Mouse (Mus musculus) layer of hippocampus, adult 2 months (tissue): ENCODE results near the gene Vmn2r118. TPM values are rescaled to one million over a fixed set of nuclear protein-coding genes. Genes with fewer than 3 reads are reported as not detected.

Experiments
- DNase-seq, 2 experiments: peaks; one replicate each; pipeline ENCODE4 v3.0.0; 2022; ENCODE audit warnings: low spot score in 2 of 2
- H3K27ac ChIP-seq: fragments of 200-600 bp; 2 replicates; pipeline ENCODE4 v1.8.1; 2022
- H3K4me3 ChIP-seq: fragments of 200-600 bp; 2 replicates; pipeline ENCODE4 v1.8.1; 2022; ENCODE audit warnings: mild to moderate bottlenecking
- CTCF ChIP-seq: fragments of 200-600 bp; conservative IDR thresholded peaks from 2 replicates; pipeline ENCODE4 v1.8.1; 2022; ENCODE audit warnings: antibody characterized with exemption, mild to moderate bottlenecking, moderate library complexity
- long read RNA-seq, 2 experiments: library from polyadenylated mRNA; stranded (forward); transcript quantifications; one replicate each; pipeline ENCODE4 v2.0.0; 2021; ENCODE audit warnings: borderline mapping rate in 2 of 2
- total RNA-seq, 2 experiments: library from RNA; stranded (reverse); gene quantifications; 2 replicates each; pipeline ENCODE4 v1.2.3; 2021

Vmn2r118 gene
- not detected for total RNA-seq
- long read RNA-seq, experiment 1 = 0 reads
- long read RNA-seq, experiment 2 = 0 reads

- H3K4me3 ChIP-seq = no peak within 1 kb of the TSS
- TF ChIP-seq CTCF = no peak
- DNase-seq = no peak
- no peak within 1 kb of the TSS for H3K27ac ChIP-seq
Measured at GRCm38 (mm10) chr17:55625092-55625491, at the start of gene Vmn2r118. Gene Vmn2r118 (minus strand): TSS chr17:55625192.

- TF ChIP-seq CTCF = no peak
- DNase-seq = no peak
- Histone ChIP-seq H3K27ac (no peak overlapping the region), H3K4me3 (no peak overlapping the region)
Measured at GRCm38 (mm10) chr17:55661099-55661498, 36.1 kb upstream of the Vmn2r118 start.

- no peak for TF ChIP-seq CTCF
- no peak for DNase-seq
- Histone ChIP-seq H3K4me3 (no peak overlapping the region), H3K27ac (no peak overlapping the region)
Measured at GRCm38 (mm10) chr17:55590838-55591237, 34.2 kb downstream of the Vmn2r118 start.

DNA sequence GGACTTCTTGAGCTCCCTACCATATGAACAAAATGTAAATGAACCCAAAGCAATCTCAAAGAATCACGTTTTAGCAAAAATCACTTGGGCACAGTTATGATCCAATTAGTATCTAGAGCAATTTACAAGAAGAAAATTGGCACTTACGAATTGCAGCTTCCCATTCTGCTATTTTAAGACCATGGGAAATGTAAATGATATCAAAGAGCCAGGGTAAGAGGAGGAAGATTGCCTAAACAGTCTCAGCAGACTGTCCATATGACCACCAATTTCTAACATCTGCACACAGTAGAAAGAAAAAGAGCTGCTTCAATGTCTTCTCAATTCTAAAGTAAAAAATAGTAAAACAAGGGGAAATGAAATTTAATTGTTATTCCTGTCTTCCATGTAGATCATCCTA, 63.2 kb downstream of the Vmn2r118 start:
- no peak overlapping the region for H3K27ac ChIP-seq
- TF ChIP-seq CTCF = no peak
- DNase-seq = no peak

DNA sequence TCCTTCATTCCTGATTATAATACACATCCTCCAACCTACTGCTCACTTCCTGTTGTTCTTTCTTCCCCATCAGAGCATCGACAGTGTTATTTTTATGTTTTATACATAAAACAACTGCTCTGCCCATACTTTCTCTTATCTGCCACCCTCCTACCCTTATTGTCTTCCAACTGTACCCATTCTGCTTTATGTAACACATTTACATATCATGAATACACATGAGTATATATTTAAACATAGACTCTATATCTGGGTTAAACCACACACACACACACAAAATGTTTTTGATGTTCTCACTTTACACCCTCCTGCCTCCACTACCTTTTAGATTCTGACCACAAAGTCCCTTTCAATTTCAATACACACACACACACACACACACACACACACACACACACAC, 76.5 kb downstream of the Vmn2r118 start:
- DNase-seq = no peak
- no peak for TF ChIP-seq CTCF
- no peak overlapping the region for H3K27ac ChIP-seq
- no peak overlapping the region for H3K4me3 ChIP-seq

More for the DNA sequence above, 63.2 kb downstream of the Vmn2r118 start:
- no peak overlapping the region for H3K4me3 ChIP-seq

Other genes starting within 250 kb of the Vmn2r118 start
- 10 to 100 TPM; 13.8 to 15.8 TPM for gene St6gal2, start 179.8 kb downstream of the Vmn2r118 start, total RNA-seq
- 1 to 10 TPM; 6.5 to 7.5 TPM for gene Pot1b, start 87.4 kb upstream of the Vmn2r118 start, total RNA-seq
- not detected for gene Adgre4, start 124.8 kb upstream of the Vmn2r118 start, total RNA-seq